Mouse (Mus musculus) heart, embryonic 16.5 days (tissue): ENCODE data around the gene Scn8a. TPM values are rescaled to one million over a fixed set of nuclear protein-coding genes. Genes with fewer than 3 reads are reported as not detected.
A peak's percentile ranks its signal among the peaks of the same experiment; 100 is the strongest.

ENCODE experiments used
- ATAC-seq: fragments of 200-750 bp; cut with Nextera tagmentation; replicated peaks from 2 replicates; pipeline ENCODE4 v1.8.0; 2017; ENCODE audit warnings: moderate number of reproducible peaks; ENCODE audit not compliant: insufficient read depth, low FRiP score; ENCODE audit errors: extremely low read depth
- H3K27ac ChIP-seq: fragments of 300-500 bp; sonication (generic); 2 replicates; pipeline ENCODE4 v1.5.1; 2014; ENCODE audit warnings: mild to moderate bottlenecking, low read length, control low read depth, moderate library complexity
- H3K27me3 ChIP-seq: fragments of 300-500 bp; sonication (generic); 2 replicates; pipeline ENCODE4 v1.6.1; 2014; ENCODE audit warnings: low read length, mixed read lengths; ENCODE audit not compliant: control insufficient read depth, insufficient read depth
- H3K36me3 ChIP-seq: fragments of 300-500 bp; sonication (generic); 2 replicates; pipeline ENCODE4 v1.6.1; 2014; ENCODE audit not compliant: control insufficient read depth, insufficient read depth
- H3K4me1 ChIP-seq: fragments of 300-500 bp; sonication (generic); 2 replicates; pipeline ENCODE4 v1.6.1; 2014; ENCODE audit warnings: low read length, mixed read lengths; ENCODE audit not compliant: control insufficient read depth, insufficient read depth
- H3K4me2 ChIP-seq: fragments of 300-500 bp; sonication (generic); 2 replicates; pipeline ENCODE4 v1.6.1; 2014; ENCODE audit warnings: low read depth, mild to moderate bottlenecking, control low read depth, low read length
- H3K4me3 ChIP-seq: fragments of 300-500 bp; sonication (generic); 2 replicates; pipeline ENCODE4 v1.5.1; 2014; ENCODE audit warnings: mild to moderate bottlenecking, control low read depth, low read length
- H3K9ac ChIP-seq: fragments of 300-500 bp; sonication (generic); 2 replicates; pipeline ENCODE4 v1.6.1; 2014; ENCODE audit warnings: low read length, control low read depth
- H3K9me3 ChIP-seq: fragments of 300-500 bp; sonication (generic); replicated peaks from 2 replicates; pipeline ENCODE4 v1.6.1; 2016; ENCODE audit warnings: low read length; ENCODE audit not compliant: control insufficient read depth
- WGBS: fragments of 180-500 bp; shearing (Covaris S2); extraction: QIAGEN DNeasy Blood & Tissue Kit; methylation state at CpG from one replicate; pipeline ENCODE4 v1.1.7; 2014; 5-methylcytosine and 5-hydroxymethylcytosine counted together
- polyA plus RNA-seq: library from polyadenylated mRNA; unstranded; fragments of >200 nt; fragmentation: Nextera tagmentation; extraction: Ambion mirVana; gene quantifications from 2 replicates; pipeline ENCODE4 v1.2.1, GENCODE M21; 2015

Scn8a gene
- polyA plus RNA-seq, 1 experiment from 2014 or later: 0.71 TPM

DNA sequence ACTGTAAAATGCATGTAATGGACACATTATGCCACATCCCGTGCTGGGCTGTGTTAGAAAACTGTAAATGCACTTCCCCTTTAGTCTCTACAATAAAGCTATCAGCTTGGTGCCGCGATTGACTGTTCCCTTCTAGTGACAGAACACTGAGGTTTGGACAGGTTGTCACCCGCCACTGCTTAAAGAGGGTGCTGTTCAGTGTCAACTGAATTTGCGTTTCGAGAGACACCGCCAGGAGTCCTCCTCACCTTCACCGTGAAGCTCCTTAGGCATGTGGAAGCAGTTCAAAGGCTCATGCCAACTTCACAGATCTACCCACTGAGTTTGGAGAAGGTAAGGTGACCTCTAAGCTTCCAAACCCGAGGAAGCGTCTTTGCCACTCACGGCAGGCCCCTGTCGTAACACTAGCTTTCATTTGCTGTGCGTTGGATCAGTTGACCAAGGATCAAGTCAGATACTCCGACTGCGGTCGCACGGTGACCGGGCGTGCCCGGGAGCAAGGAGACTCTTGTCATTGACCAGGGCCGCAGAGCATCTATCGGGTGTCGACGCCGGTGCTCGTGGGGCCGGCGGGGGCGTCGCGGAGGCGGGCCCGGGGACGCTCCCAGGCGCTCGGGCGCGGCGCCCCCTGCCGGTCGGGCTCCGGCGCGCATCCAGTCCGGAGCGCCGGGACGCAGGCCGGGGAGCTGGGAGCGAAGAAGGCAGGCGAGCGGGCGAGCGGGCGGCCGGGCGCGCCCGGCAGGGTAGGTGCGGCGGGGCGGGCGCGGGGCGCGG lies 530 bp downstream of the Scn8a start:
- H3K36me3 ChIP-seq: no peaks in the 10 kb centered on the region
- peak overlapping the region; percentile 79 for H3K4me2 ChIP-seq
- H3K4me1 ChIP-seq: peaks cover 4% of the 10 kb centered on the region
- 1% methylated on average over 50 of the region's 66 CpGs for WGBS
- peak overlapping the region; percentile 64 for H3K4me3 ChIP-seq
- H3K27me3 ChIP-seq: peaks cover 60% of the 10 kb centered on the region
- ATAC-seq: no peak; the same call in 1 of the 2 replicates
- H3K9me3 ChIP-seq: 0 out of 2 replicates have a peak, but pooled peaks cover 5% of the 10 kb centered on the region
- no peak overlapping the region for H3K9ac ChIP-seq
- H3K27ac ChIP-seq: no peak overlapping the region

DNA sequence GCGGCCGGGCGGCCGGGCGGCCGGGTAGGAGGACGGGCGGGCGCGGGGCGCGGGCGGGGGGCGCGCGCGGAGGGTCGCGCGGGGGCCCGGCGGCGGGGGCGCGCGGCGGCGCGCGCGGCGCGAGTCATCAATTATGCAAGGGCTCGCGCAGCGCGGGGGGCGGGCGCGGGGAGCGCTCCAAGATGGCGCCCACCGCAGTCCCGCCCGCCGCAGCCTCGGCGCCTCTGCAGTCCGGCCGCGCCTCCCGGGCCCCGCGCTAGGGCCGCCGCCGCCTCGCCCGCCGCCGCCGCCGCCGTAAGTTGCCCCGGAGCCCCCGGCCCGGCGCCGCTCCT lies 1.1 kb downstream of the Scn8a start:
- H3K27me3 ChIP-seq: peaks cover 61% of the 10 kb centered on the region
- peak overlapping the region; percentile 64 for H3K4me3 ChIP-seq
- H3K27ac ChIP-seq: no peak overlapping the region
- H3K4me2 ChIP-seq: peak overlapping the region; percentile 79
- no peaks in the 10 kb centered on the region for H3K36me3 ChIP-seq
- H3K9me3 ChIP-seq: 0 out of 2 replicates have a peak, but pooled peaks cover 2% of the 10 kb centered on the region
- peak overlapping the region; percentile 48; the same call in 1 of the 2 replicates for H3K9ac ChIP-seq
- H3K4me1 ChIP-seq: peaks cover 4% of the 10 kb centered on the region
- 0% methylated on average over 7 of the region's 69 CpGs for WGBS
- no peak; the same call in 1 of the 2 replicates for ATAC-seq

DNA sequence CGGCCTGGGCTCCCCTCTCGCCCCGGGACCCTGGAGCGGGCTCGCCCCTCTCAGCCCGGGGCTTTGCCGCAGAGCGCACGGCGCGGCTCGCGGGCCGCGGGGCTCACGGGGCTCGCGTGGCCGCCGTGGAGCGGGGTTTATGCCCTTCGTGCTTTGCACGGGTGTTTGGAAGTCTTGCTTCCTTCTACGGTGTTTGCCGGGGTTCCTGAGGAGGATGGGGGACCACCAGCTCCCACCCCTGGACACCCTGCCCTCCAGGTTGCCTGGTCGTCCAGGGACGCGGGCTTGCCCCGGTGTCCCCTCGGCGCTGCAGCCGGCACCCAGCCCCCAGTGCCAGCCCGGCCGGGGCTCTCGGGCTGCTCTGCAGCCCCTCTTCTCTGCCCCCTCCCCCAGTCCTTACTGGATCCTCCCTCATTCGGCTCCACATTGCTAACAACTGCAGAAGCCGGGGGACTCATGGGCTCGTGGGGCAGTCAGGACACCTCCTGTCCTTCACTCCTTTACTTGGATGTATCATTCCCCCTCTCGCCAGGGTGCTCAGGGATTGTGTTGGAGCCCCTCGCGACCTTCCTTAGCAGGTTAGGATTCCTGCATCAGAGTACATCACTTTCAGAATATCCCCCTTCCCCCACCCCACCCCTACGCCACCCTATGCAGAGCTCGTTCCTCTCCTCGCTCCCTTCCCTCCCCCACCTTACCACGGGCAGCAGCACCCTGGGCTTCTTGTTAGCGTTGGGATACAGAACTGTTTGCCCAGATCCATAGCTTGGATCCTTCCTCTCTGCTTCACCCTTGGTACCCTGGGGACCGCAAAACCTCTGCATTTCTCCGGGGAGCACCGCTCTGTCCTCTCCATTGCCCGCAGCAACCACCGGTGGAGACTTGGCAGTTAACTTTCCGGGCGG lies 1.7 kb downstream of the Scn8a start:
- H3K4me2 ChIP-seq: peak overlapping the region; percentile 79
- no peaks in the 10 kb centered on the region for H3K36me3 ChIP-seq
- peak overlapping the region; percentile 48; the same call in 1 of the 2 replicates for H3K9ac ChIP-seq
- H3K27me3 ChIP-seq: peaks cover 61% of the 10 kb centered on the region
- no peak overlapping the region for H3K27ac ChIP-seq
- 0 out of 2 replicates have a peak, but pooled peaks cover 1% of the 10 kb centered on the region for H3K9me3 ChIP-seq
- peak overlapping the region; percentile 64 for H3K4me3 ChIP-seq
- peaks cover 4% of the 10 kb centered on the region for H3K4me1 ChIP-seq
- no peak; the same call in 1 of the 2 replicates for ATAC-seq
- 1% methylated on average over 53 of the region's 53 CpGs for WGBS

DNA sequence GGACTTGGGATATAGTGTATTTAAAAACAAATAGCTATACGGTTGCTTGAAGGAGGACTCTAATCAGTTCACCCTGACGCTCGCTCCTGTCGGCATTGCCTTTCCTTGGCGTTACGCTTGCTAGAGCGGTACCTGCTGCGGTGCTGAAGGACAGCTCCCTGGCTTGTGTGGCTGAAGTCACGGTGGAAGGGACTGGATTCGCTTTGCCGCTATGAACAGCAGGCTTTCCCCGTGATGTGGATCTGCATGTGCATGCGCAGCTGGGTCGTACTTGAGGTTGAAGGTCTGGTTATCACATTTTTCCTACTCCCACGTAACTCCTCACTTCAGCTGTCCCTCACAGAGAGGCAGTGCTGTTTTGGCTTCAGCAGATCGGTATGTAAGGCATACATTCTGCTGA lies 3.5 kb downstream of the Scn8a start:
- H3K9me3 ChIP-seq: no peaks in the 10 kb centered on the region
- H3K36me3 ChIP-seq: no peaks in the 10 kb centered on the region
- ATAC-seq: peak; percentile 65; the same call in 1 of the 2 replicates
- peaks cover 63% of the 10 kb centered on the region for H3K27me3 ChIP-seq
- no peak overlapping the region for H3K4me3 ChIP-seq
- peaks cover 4% of the 10 kb centered on the region for H3K4me1 ChIP-seq
- H3K27ac ChIP-seq: no peak overlapping the region
- H3K9ac ChIP-seq: no peak overlapping the region
- H3K4me2 ChIP-seq: no peak overlapping the region
- 1% methylated on average over 16 of the region's 16 CpGs for WGBS

DNA sequence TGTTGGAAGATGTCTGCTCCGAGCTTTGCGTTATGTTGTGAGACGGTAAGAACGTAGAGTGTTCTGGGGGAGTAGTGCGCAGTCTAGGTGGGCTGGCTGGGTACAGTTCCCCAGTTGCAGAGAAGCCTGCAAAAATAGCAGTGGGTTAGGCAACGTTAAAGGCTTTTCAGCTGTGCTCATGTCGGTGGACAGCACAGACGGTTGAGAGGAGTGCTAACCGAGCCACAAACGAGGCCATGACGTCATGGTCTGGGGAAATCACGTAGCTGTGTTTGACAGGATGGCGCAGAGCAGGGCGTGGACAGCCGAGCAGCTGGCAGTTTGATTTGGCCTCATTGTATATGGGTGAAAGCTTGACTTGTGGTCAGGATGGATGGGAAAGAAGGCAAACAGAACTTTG lies 9.4 kb downstream of the Scn8a start:
- no peaks in the 10 kb centered on the region for H3K4me1 ChIP-seq
- no peak overlapping the region for H3K9ac ChIP-seq
- 62% methylated on average over 15 of the region's 15 CpGs for WGBS
- no peak overlapping the region for H3K4me2 ChIP-seq
- H3K9me3 ChIP-seq: no peaks in the 10 kb centered on the region
- ATAC-seq: no peak
- H3K27me3 ChIP-seq: peaks cover 26% of the 10 kb centered on the region
- no peak overlapping the region for H3K4me3 ChIP-seq
- no peaks in the 10 kb centered on the region for H3K36me3 ChIP-seq
- no peak overlapping the region for H3K27ac ChIP-seq

DNA sequence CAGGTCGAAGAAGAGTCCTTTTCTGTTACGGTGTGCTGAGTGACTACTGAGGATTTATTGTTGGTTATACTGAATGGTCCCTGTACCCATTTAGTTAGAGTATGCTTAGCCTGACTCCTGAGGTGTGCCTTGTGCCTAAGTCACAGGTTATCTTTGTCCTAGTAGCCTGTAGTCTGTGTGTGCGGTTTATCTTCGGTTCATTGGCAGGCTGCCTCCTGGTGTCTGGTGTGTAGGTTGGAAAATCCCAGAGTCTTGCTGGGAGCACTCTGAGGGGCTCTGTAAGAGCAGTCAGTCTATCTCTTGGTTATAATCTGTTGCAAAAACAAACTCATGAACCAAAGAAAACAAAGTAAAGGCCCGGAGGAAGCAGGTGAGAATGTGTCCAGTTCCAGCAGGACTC lies 11.7 kb downstream of the Scn8a start:
- Histone ChIP-seq H3K9me3 (no peaks in the 10 kb centered on the region), H3K4me2 (no peak overlapping the region), H3K36me3 (no peaks in the 10 kb centered on the region), H3K4me3 (no peak overlapping the region), H3K4me1 (no peaks in the 10 kb centered on the region), H3K27me3 (peaks cover 17% of the 10 kb centered on the region), H3K27ac (no peak overlapping the region), H3K9ac (no peak overlapping the region)
- ATAC-seq: no peak
- 47% methylated on average over 5 of the region's 5 CpGs for WGBS

DNA sequence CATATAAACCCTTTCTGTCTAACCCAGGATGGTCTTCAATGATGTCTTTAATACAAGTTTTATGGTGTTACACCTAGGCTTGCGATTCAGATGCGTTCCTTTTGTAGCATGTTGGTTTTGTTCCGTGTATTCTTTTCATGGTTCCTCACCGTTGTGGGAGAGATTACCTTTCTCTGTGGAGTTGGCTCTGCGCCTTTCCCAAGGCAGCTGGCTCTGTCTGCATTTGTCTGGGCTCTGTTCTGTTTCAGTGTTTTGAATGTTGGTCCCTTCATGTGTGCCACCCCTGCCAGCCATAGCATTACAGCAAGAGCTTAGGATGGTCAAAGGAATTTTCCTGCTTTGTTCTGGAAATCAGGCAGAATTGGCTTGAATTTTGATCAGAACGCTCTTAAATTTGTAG lies 14.8 kb downstream of the Scn8a start:
- no peak for ATAC-seq
- no peak overlapping the region for H3K4me2 ChIP-seq

DNA sequence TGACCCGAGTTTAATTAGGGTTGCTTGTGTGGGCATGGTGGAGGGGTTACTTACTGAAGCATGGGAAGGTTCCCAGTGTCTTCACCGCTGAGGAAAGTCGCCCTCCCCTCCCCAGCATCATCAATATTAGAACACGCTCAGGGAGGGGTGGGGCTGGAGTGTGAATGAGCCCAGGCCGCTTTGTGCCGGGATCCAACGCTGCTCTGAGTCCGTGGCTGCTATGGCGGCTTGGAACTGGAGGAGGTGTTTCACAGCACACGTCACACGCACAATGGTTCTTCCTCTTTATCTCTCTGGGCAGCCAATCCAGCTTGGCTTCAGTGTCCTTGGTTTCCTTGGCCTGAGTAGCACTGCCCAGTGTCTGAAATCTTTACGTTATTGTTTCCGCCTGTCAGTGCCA lies 22.3 kb downstream of the Scn8a start:
- Histone ChIP-seq H3K9me3 (peaks cover 9% of the 10 kb centered on the region), H3K27ac (no peak overlapping the region), H3K9ac (no peak overlapping the region), H3K4me1 (no peaks in the 10 kb centered on the region), H3K27me3 (no peaks in the 10 kb centered on the region), H3K36me3 (no peaks in the 10 kb centered on the region), H3K4me3 (no peak overlapping the region), H3K4me2 (no peak overlapping the region)
- 60% methylated on average over 13 of the region's 13 CpGs for WGBS
- ATAC-seq: no peak

More for the DNA sequence above, 14.8 kb downstream of the Scn8a start:
- Histone ChIP-seq H3K4me3 (no peak overlapping the region), H3K9me3 (no peaks in the 10 kb centered on the region), H3K9ac (no peak overlapping the region), H3K4me1 (no peaks in the 10 kb centered on the region), H3K36me3 (no peaks in the 10 kb centered on the region), H3K27ac (no peak overlapping the region), H3K27me3 (peaks cover 6% of the 10 kb centered on the region)
- WGBS: 88% methylated on average over 6 of the region's 6 CpGs

DNA sequence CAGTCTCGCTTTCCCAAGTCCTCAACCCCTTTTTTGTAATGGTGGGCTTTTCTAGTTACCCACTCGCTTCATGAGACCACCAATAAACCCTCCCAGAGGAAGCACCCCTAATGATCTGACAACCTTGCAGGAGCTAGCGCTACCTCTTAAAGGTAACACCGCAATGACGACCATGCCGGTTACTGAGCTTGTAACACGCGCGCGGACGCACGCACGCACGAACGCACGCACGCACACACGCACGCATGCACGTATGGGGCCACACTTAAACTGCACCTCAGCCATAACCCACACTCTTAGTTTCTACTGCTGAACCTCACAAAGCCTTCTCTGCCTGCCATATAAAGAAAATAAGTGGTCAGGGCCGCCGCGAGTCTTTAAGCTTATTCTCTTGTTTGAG lies 26.8 kb downstream of the Scn8a start:
- Histone ChIP-seq H3K4me2 (no peak overlapping the region), H3K4me3 (no peak overlapping the region), H3K4me1 (no peaks in the 10 kb centered on the region), H3K27ac (no peak overlapping the region), H3K36me3 (no peaks in the 10 kb centered on the region), H3K27me3 (no peaks in the 10 kb centered on the region), H3K9ac (no peak overlapping the region), H3K9me3 (peaks cover 9% of the 10 kb centered on the region)
- WGBS: 95% methylated on average over 23 of the region's 23 CpGs
- no peak for ATAC-seq
